Mouse (Mus musculus) cerebellum, adult 11-12 months (tissue): ENCODE results near the gene Rnf126.
A peak's percentile ranks its signal among the peaks of the same experiment; 100 is the strongest.
"Not testable (repeated sequence)": the region's sequence is repeated elsewhere in the genome, so short reads cannot be mapped to it uniquely, and the experiment has no call there.

Experiments
- DNase-seq: peaks from one replicate; pipeline ENCODE4 v3.0.0; 2022

The Rnf126 gene

DNA sequence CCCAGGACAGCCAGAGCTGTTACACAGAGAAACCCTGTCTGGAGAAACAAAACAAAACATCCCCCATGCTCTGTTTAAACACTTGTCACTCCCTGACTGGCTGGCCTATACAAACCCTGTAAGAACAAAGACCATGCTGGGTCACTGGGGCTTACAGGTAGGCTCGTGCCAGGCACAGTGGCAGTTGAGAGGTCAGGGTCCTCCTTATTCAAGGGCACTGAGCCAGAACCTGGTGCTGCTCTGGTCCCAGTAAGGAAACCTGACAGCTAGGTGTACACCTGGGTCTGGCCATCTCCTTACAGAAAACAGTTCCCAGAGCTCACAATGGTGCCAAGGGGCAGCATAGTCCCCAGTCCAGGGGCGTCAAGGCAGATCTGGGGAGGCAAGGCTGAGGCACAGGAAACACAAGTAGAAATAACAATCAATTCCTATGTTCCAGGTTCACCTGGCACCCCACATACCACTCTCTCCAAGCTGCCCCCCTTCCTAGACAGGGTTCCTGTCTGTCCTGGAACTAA, 1.5 kb downstream of the Rnf126 start:
- DNase-seq, result peak; percentile 66

DNA sequence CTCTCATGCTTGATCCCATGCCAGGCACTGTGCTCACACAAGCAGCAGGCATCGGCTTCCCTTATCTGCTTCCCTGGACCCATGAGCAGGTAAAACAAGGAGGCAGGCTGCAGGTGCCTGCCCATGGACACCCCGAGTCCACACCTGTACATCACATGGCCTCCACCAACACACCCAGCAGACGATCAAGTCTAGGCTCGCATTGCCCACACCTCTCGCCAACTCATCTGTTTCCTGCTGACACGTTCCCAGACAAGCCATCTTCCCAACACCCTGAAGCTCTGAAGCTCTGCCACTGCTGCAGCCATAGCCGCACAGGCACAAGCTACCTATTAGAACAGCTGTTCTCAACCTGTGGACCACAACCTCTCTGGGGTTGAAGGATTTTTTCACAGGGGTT, 2.5 kb downstream of the Rnf126 start:
- no peak for DNase-seq

DNA sequence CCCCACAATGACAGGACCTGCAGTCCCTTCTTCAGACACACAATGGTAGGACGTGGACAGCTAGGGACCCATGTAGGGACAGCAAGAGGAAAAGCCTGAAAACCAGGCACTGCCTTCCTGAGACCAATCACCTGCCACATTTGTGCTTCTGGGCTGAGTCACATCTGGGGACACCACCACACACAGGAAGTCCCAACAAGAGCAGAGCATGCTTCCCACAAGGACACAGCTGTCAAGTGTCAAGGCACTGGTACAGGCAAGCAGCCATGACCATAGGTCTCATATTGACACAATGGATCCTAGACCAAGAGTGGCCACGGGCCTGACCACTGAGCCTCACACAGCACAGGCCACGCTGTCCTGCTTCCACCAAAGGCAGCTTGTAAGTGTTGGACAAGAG, 3.9 kb downstream of the Rnf126 start:
- DNase-seq, result no peak

DNA sequence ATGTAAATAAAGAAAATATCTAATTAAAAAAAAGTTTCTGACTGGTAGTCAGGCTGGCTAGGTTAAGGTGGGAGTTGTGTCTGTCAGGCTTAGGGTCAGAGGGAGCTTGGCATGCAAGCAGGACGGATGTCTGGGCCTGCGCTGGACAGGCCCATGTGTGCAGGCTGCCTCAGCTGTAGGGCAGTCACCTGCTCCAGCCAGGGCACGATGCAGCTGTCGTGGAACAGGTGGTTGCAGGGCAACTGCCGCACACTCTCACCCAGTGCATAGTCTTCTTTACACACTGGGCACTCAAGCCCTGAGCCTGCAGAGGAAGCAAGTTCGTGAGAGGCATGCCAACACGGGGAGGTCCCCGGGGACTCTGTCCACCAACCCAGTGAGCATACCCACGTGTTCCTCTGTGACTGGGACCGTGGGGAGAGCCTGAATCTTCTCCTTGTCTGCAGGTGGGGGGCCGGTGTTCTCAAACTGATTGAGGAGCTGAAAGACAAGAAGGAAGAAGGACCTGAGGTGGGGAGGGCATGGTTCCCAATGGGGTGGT, 6.1 kb downstream of the Rnf126 start:
- no peak for DNase-seq

DNA sequence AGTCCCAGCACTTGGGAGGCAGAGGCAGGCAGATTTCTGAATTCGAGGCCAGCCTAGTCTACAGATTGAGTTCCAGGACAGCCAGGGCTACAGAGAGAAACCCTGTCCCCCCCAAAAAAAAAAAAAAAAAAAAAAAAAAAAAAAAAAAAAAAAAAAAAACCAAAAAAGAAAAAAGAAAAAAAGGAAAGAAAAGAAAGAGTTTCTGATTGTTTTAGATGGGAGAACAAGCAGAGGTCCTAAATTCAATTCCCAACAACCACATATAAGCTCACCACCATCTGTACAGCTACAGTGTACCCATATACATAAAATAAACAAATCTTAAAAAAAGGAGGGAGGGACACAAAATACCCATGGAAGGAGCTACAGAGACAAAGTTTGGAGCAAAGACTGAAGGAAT, 7.1 kb downstream of the Rnf126 start:
- not testable (repeated sequence) for DNase-seq

DNA sequence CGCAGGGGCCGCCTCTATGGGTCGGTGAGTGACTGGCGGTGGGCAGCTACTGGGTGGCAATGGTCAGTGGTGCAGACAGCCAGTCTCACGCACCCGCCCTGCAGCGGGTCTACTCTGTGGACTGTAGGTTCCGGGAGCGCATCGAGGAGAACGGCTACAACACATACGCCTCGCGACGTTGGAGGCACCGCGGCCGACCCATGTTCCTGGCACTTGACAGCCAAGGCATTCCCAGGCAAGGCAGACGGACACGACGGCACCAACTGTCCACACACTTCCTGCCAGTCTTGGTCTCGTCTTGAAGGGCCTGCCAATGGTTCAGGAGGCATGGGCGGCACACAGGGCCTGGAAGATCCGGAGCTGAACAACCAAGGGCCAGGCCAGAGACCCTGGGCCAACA, 10.1 kb downstream of the Rnf126 start:
- DNase-seq, result no peak

DNA sequence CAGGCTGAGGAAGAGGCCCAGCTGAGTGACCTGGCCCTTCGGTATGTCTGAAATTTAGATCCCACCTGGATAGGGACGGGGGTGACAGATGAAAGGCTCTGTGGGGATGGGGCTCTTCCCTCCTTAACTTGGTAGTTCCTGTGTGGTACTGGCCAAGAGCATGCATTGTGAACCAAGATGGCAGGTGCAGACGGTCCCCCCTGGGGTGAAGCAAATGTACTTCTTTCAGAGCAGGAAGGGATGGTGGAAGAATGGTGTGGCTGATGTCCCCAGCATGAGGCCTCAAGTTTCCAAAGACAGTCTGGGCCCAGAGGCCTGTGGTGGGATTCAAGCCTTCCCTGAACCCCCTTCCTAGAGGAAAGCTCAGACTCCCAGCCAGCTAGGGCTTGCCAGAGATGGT, 10.9 kb downstream of the Rnf126 start:
- DNase-seq, result peak; percentile 59

DNA sequence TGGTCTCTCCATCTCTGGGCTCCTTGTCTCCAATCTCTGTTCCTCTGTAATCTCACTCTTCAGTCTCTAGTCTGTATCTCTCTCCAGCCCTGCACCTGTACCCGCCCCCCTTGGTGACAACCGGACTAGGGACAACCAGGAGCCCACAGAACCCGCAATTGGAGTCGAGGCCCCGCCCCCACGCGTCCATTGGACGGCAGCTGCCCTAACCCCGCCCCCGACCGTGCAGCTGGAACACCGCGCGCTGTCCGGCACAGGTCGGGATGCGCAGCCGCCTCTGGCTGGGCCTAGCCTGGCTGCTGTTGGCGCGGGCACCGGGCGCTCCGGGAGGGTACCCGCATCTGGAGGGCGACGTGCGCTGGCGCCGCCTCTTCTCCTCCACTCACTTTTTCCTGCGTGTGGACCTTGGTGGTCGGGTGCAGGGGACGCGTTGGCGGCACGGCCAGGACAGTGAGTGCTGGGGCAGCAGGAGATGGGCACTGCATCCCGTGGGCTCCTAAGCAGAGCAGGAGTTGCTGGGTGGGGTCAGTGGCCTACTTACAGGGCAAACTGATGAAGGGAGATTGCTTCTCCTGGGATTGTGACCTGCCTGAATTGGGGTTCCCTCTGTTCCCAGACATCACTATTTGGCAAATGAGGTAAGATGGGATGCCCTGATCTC, 11.8 kb downstream of the Rnf126 start, which contains the start of gene Fgf22:
TSS of gene Fgf22 (plus strand) at position 221 of the 661 bp plus-strand sequence.
- peak; percentile 87 for DNase-seq

DNA sequence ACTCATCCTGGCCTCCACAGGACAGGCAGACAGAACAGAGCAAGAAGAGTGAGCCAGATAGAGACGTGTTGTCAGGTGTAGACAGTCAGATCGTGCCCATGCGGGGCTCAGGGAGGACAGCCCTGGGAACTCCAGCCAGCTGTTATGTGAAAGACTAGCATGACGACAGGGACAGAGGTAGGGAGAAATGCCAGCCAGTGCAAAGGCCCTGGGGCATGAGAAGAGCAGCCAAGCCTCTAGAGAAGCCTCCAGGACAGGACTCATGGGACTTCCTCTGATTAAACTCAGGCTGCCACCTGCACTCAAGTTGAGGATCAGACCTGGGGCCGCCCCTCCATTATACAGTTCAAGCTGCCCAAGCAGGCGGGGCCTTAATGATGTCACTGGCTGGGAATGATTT, 18.3 kb downstream of the Rnf126 start:
- peak; percentile 51 for DNase-seq

DNA sequence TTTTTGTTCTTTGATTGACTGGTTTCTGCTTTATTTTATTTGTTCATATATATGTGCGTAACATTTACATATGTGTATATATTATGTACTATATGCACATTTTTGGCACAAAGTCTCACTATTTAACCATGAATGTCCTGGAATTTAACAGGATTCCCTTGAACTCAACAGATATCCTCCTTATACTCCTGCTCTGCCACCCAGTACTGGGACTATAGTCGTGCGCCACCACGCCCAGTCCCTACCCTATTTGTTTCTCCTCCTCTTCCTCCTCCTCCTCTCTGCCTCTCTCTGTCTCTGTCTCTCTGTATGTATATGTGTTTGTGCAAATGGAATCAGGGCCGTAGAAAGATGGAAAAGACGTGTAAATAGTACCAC, 20.0 kb downstream of the Rnf126 start:
- DNase-seq, result no peak

DNA sequence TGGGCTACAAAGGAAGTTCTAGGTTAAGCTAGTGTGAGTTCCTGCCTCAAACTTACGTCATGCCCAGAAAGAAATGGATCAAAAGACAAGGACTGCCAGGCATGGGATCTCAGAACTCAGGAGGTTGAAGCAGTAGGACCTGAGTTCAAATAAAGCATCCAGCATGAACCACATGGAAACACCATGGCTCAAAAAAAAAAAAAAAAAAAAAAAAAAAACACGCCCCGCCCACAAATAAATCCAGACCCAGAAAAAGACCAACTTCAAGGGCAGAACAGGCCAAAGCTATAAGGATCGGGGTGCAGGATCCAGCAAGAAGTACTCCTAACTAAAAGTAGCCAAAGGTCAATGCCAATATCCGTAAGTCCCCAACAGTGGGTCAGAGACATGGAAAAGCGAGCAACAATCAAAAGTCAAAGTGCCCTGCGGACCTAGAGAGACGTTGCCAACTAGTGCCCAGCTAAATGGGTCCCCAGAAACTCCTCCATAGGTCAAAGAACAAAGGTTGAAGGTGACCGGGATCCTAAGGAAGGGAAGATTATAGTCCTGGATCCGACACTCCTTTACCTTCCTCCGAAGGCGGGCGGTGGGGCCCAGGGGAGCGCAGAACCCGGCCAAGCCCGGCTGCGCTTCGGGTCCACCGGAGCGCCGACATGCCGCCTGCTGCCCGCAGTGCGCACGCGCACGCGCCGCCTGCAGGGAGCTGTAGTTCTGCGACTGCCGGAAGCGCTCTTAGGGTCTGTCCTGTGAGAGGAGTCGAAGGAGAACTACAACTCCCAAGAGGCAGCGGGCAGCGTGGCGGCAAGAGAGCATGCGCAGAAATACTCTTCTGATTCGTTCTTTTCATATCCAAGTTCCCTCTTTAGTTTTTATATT, 20.6 kb downstream of the Rnf126 start, which contains the start of gene Polrmt:
TSS of gene Polrmt (minus strand) at position 684 of the 876 bp plus-strand sequence.
- peak; percentile 98 for DNase-seq

DNA sequence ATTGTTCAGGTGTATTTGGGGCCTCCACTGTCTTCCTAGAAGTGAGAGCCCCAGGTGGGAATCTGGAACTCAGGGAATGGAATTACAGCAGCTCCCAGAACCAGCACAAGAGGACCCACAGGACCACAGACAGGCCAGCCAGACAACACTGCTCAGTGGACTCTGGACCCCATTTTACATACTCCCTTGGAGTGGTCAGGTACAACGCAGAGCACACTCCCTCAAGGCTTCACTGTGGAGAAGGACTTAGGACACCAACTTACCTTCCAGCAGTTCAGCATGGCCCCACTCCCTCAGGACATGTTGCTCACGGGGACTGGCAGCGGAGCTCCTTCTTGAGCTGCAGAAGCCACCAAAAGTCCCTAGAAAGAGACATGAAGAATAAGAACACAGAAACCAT, 21.3 kb downstream of the Rnf126 start:
- no peak for DNase-seq

DNA sequence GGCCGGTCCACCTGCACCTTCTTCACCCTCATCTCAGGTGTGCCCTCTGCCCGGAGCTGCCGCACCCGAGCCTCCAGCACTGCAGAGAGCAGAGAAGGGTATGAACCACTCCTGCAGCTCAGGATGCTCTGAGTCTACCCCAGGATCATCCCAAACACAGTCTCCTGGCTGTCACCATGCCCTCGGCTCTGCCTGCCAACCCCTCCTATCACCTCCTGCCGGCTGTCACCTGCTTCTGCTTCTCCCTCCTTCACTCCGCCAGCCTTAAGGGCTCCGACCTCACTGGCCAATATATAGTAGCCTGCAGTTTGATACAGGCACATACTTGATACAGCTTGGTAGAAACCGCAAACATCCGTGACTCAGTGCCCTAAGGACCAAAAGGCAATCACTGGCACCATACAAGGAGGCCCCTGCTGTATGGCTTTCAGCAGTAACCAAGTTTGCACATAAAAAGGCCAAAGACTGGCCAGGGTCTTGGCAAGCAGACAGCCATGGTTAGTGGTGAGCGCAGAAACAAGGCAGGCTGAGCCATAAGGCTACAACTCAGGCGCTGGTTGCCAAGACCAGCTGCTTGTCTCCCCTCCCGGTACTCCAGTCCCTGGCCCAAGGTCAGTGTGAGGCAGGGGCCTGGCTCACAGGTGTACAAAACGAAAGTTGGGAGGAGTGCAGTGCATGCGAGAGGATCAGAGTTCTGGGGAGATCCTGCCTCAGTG, 22.9 kb downstream of the Rnf126 start:
- peak; percentile 78 for DNase-seq

DNA sequence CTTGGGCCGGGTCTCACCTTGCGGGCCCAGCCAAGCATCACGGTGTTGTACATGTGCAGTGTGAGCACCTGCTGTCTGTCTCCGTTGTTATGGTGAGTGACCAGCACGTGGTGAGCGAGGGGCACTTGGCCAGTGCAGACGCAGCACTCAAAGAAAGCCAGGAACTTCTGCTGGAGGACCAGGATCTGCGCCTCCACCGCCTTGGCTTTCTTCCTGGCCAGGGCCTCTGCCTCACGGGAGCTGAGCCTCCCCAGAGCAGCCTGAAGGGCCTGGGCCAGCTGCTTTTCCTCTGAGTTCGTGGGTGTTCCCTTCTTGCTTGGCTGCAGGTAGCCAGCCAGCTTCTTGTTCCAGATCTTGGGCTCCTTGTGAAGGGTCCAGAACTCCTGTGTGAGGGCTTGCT, 23.6 kb downstream of the Rnf126 start:
- DNase-seq, result peak; percentile 67

DNA sequence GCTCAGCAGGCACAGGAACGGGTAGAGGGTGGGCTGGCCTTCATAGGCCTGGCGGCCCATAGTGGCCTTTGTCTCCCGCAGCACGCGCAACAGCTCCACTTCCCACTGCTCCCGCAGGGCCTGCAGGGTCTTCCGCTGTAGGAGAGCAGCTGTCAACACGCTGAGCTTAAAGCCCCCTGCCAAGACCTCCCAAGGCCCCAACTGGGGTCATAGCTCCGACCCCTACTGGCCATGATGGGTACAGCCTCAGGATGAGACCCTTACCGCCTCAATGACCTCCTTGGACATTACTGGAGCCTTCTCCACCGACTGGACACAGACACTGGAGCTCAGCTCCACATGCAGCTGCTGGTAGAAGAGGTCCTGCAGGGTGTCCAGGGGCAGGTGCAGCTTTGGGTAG, 25.9 kb downstream of the Rnf126 start:
- no peak for DNase-seq

DNA sequence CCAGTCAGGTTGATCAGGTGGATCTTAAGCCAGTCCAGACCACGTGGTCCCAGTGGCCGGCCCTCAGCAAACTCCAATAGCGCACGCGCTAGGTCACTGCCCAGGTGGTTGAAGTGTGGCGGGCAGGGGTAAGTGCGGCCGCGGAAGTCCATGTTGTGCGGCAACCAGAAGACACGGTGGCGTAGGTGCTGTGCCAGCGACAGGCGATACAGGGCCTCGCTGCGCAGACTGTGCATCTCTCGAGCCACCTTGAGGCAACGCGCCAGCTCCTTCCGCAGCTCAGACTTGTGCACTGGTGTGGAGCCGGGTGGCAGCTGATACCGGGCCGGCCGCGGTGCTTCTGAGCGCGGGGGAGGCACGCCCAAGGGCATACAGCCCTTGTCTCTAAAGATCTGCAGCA, 27.5 kb downstream of the Rnf126 start:
- DNase-seq, result no peak

DNA sequence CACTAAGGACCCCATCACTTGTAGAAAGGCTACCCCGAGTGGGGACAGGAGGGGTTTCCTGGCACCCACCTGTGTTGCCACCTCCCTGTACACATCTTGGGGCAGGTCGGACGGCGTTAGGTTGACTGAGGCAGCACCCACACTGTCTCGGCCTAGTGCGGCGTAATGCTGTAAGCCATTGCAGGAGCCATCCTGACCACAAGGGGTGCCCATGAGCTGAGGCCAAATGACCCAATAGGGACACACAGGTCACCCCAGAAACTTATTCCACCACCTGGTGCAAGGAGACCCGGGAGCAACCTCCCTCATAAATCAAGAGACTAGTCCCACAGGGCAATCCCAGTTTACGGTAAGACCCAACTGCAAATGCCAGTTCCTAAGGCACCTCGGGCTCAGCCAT, 28.5 kb downstream of the Rnf126 start:
- no peak for DNase-seq

DNA sequence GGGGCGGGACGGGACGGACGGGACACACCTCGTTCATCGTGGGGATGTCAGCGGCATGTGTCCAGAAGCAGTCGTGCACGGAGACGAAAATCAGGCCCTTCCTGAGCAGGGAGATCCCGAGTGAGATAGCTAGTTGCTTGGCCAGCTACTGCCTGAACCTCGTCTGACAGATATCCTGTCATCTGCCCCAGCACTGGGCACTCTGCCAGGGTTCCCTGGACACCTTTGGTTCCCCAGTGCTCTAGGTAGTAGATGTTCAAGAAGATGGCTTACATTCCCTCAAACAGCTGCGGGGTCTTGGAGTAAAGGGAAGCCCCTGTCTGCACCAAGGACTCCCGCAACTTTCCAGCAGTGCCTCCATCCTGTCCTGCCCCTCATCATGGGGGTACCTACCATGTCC, 30.0 kb downstream of the Rnf126 start:
- DNase-seq, result no peak

DNA sequence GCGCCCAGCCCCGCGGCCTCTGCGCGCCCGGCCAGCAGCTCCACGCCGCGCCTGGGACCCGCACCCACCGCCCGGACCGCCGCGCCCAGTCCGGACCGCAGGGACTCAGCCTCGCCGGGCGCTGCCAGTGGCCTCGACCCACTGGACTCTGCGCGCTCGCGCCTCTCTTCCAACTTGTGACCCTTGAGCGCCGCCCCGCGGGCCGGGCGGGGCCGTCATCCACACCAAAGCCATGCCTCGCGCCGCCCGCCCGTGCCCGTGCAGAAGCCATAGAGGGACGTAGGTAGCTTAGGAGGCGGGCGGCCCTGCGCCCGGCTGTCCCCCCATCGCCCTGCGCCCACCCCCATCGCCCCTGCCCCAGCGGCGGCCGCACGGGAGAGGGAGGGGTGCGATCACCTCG, 31.4 kb downstream of the Rnf126 start:
- DNase-seq, result no peak

DNA sequence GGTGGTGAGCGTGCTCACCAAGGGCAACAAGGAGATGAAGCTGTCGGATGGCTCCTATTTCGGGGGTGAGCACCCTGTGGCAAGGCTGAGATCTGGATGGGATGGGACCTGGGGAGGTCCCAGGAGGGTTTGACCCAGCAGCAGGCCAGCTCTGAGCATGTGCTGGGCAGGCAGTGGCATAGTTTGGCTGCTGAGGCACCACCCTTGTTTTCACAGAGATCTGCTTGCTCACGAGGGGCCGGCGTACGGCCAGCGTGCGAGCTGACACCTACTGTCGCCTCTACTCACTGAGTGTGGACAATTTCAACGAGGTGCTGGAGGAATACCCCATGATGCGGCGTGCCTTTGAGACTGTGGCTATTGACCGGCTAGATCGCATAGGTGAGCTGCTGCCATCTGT, 32.9 kb downstream of the Rnf126 start:
- DNase-seq, result no peak

DNA sequence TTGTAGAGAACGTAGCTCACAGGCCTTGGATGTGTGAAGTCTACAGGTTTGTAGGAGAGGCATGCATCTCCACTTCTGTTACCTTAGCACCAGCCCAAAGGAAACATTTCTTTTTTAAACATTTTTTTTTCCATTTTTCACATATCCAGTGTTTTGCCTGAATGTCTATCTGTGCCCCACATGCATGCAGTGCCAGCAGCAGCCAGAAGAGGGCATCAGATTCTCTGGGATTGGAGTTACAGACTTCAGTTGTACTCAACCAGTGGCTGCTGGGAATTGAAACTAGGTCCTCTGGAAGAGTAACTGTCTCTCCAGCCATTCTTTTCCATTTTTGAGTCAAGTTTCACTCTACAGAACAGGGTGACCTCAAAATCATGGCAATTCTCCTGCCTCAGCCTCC, 34.3 kb downstream of the Rnf126 start:
- DNase-seq, result no peak

DNA sequence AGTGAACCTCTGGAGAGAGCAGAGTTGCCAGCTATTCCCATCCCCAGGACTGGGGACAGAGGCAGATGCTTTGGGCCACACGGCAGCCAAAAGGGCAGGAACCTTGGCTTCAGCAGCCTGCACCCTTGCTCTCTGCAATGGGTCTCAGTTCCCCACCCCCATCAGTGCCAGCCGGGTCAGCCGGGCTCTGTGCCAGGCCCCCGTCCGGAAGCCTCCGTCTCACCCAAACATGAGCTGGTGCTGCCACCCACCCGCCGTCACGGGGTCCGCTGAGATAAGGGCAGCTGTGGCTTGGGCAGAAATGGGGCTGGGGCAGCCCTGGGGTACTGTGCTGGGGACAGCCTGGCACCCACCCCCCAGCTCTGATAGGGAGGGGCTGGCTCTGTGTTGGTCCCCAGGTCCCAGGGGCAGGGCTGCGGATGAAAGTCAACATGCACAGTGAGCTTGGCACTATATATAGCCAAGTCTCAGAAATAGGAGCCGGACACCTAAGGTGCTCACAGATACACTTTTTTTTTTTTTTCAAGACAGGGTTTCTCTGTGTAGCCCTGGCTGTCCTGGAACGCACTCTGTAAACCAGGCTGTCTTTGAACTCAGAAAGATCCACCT, 37.3 kb downstream of the Rnf126 start:
- no peak for DNase-seq
